Mouse (Mus musculus) neural tube, embryonic 13.5 days (tissue): ENCODE measurements around the gene Ubtd1. TPM values are rescaled to one million over a fixed set of nuclear protein-coding genes. Genes with fewer than 3 reads are reported as not detected.
A peak's percentile ranks its signal among the peaks of the same experiment; 100 is the strongest.

Experiments used
- ATAC-seq: fragments of 200-750 bp; cut with Nextera tagmentation; 2 replicates; pipeline ENCODE4 v1.8.0; 2017; ENCODE audit warnings: low read depth, mild to moderate bottlenecking, moderate TSS enrichment, moderate library complexity
- H3K27ac ChIP-seq: fragments of 300-500 bp; sonication (generic); replicated peaks from 2 replicates; pipeline ENCODE4 v1.5.1; 2015; ENCODE audit warnings: moderate library complexity, mild to moderate bottlenecking, inconsistent platforms
- H3K27me3 ChIP-seq: fragments of 300-500 bp; sonication (generic); 2 replicates; pipeline ENCODE4 v1.6.1; 2015; ENCODE audit warnings: mild to moderate bottlenecking, inconsistent platforms
- H3K36me3 ChIP-seq: fragments of 300-500 bp; sonication (generic); 2 replicates; pipeline ENCODE4 v1.6.1; 2015; ENCODE audit warnings: mild to moderate bottlenecking, inconsistent platforms
- H3K4me1 ChIP-seq: fragments of 300-500 bp; sonication (generic); replicated peaks from 2 replicates; pipeline ENCODE4 v1.6.1; 2015; ENCODE audit warnings: inconsistent platforms
- H3K4me2 ChIP-seq: fragments of 300-500 bp; sonication (generic); 2 replicates; pipeline ENCODE4 v1.6.1; 2015; ENCODE audit warnings: inconsistent platforms, mild to moderate bottlenecking, moderate library complexity
- H3K4me3 ChIP-seq: fragments of 300-500 bp; sonication (generic); 2 replicates; pipeline ENCODE4 v1.5.1; 2015; ENCODE audit warnings: mild to moderate bottlenecking, inconsistent platforms
- H3K9ac ChIP-seq: fragments of 300-500 bp; sonication (generic); 2 replicates; pipeline ENCODE4 v1.6.1; 2015; ENCODE audit warnings: moderate library complexity, mild to moderate bottlenecking, inconsistent platforms
- H3K9me3 ChIP-seq: fragments of 300-500 bp; sonication (generic); 2 replicates; pipeline ENCODE4 v1.6.1; 2016; ENCODE audit warnings: inconsistent platforms
- WGBS: fragments of 180-500 bp; shearing (Covaris S2); methylation state at CpG from one replicate; pipeline ENCODE4 v1.1.7; 2015; 5-methylcytosine and 5-hydroxymethylcytosine counted together
- polyA plus RNA-seq: library from polyadenylated mRNA; unstranded; fragments of >200 nt; fragmentation: Nextera tagmentation; extraction: Ambion mirVana; gene quantifications from 2 replicates; pipeline ENCODE4 v1.2.1, GENCODE M21; 2015

Ubtd1 gene
- polyA plus RNA-seq, 1 experiment from 2014 or later = 15.6 TPM

GRCm38 (mm10) chr19:42034881-42035455 lies 53.4 kb downstream of the Ubtd1 start:
- Histone ChIP-seq H3K36me3 (0 out of 2 replicates have a peak, but pooled peaks cover 7% of the 10 kb centered on the region), H3K9ac (no peak overlapping the region), H3K9me3 (no peaks in the 10 kb centered on the region), H3K4me3 (no peak overlapping the region), H3K27ac (no peak overlapping the region), H3K4me2 (no peak overlapping the region), H3K27me3 (peaks cover 3% of the 10 kb centered on the region; the same call in 1 of the 2 replicates), H3K4me1 (peaks cover 8% of the 10 kb centered on the region)
- WGBS = 52% methylated on average over 11 of the region's 11 CpGs
- ATAC-seq = peak; percentile 29; the same call in 1 of the 2 replicates

GRCm38 (mm10) chr19:42035456-42036248 lies 54.1 kb downstream of the Ubtd1 start, which contains the start of gene Ankrd2:
TSS of gene Ankrd2 (plus strand) at chr19:42036000.
- no peaks in the 10 kb centered on the region for H3K9me3 ChIP-seq
- WGBS = 63% methylated on average over 19 of the region's 19 CpGs
- H3K4me3 ChIP-seq = no peak within 1 kb of the TSS
- H3K9ac ChIP-seq = no peak within 1 kb of the TSS
- peaks cover 8% of the 10 kb centered on the region for H3K4me1 ChIP-seq
- H3K4me2 ChIP-seq = no peak within 1 kb of the TSS
- 0 out of 2 replicates have a peak, but pooled peaks cover 7% of the 10 kb centered on the region for H3K36me3 ChIP-seq
- ATAC-seq = peak; percentile 74
- peaks cover 7% of the 10 kb centered on the region; the same call in 1 of the 2 replicates for H3K27me3 ChIP-seq
- no peak within 1 kb of the TSS for H3K27ac ChIP-seq

GRCm38 (mm10) chr19:42036357-42036756 lies 54.8 kb downstream of the Ubtd1 start:
- no peak for ATAC-seq
- WGBS = 74% methylated on average over 3 of the region's 3 CpGs

GRCm38 (mm10) chr19:42037167-42037702 lies 55.7 kb downstream of the Ubtd1 start:
- Histone ChIP-seq H3K27ac (no peak overlapping the region), H3K9ac (no peak overlapping the region), H3K36me3 (0 out of 2 replicates have a peak, but pooled peaks cover 7% of the 10 kb centered on the region), H3K4me3 (no peak overlapping the region), H3K27me3 (peaks cover 7% of the 10 kb centered on the region; the same call in 1 of the 2 replicates), H3K9me3 (no peaks in the 10 kb centered on the region), H3K4me2 (no peak overlapping the region), H3K4me1 (peaks cover 8% of the 10 kb centered on the region)
- WGBS = 79% methylated on average over 11 of the region's 11 CpGs
- ATAC-seq = no peak

More at GRCm38 (mm10) chr19:42036357-42036756, 54.8 kb downstream of the Ubtd1 start:
- H3K4me3 ChIP-seq = no peak overlapping the region
- H3K27ac ChIP-seq = no peak overlapping the region
- H3K27me3 ChIP-seq = peaks cover 7% of the 10 kb centered on the region; the same call in 1 of the 2 replicates
- H3K9me3 ChIP-seq = no peaks in the 10 kb centered on the region
- H3K4me2 ChIP-seq = no peak overlapping the region
- H3K9ac ChIP-seq = no peak overlapping the region
- H3K36me3 ChIP-seq = 0 out of 2 replicates have a peak, but pooled peaks cover 7% of the 10 kb centered on the region
- peaks cover 8% of the 10 kb centered on the region for H3K4me1 ChIP-seq

- 92% methylated on average over 12 of the region's 12 CpGs for WGBS
- Histone ChIP-seq H3K4me2 (no peak overlapping the region), H3K4me3 (no peak overlapping the region), H3K27ac (no peak overlapping the region), H3K9ac (no peak overlapping the region), H3K9me3 (no peaks in the 10 kb centered on the region), H3K27me3 (peaks cover 7% of the 10 kb centered on the region; the same call in 1 of the 2 replicates), H3K4me1 (peaks cover 8% of the 10 kb centered on the region), H3K36me3 (0 out of 2 replicates have a peak, but pooled peaks cover 7% of the 10 kb centered on the region)
- ATAC-seq = no peak
Observed at GRCm38 (mm10) chr19:42038310-42038709, 56.7 kb downstream of the Ubtd1 start.

GRCm38 (mm10) chr19:42043988-42044387 lies 62.4 kb downstream of the Ubtd1 start:
- H3K9me3 ChIP-seq = no peaks in the 10 kb centered on the region
- H3K27ac ChIP-seq = no peak overlapping the region
- no peak overlapping the region for H3K4me3 ChIP-seq
- 96% methylated on average over 6 of the region's 6 CpGs for WGBS
- peaks cover 7% of the 10 kb centered on the region; the same call in 1 of the 2 replicates for H3K27me3 ChIP-seq
- ATAC-seq = no peak
- no peak overlapping the region for H3K4me2 ChIP-seq
- no peaks in the 10 kb centered on the region for H3K36me3 ChIP-seq
- H3K9ac ChIP-seq = no peak overlapping the region
- peaks cover 7% of the 10 kb centered on the region for H3K4me1 ChIP-seq

GRCm38 (mm10) chr19:42045269-42046102 lies 63.9 kb downstream of the Ubtd1 start, which contains the start of gene Hoga1:
TSS of gene Hoga1 (plus strand) at chr19:42045610.
- Histone ChIP-seq H3K27me3 (no peaks in the 10 kb centered on the region), H3K4me2 (peak within 1 kb of the TSS; percentile 49), H3K27ac (no peak within 1 kb of the TSS), H3K4me1 (peaks cover 7% of the 10 kb centered on the region), H3K4me3 (peak within 1 kb of the TSS; percentile 25), H3K36me3 (no peaks in the 10 kb centered on the region), H3K9me3 (no peaks in the 10 kb centered on the region), H3K9ac (no peak within 1 kb of the TSS)
- 22% methylated on average over 23 of the region's 23 CpGs for WGBS
- peak; percentile 84 for ATAC-seq

- H3K27ac ChIP-seq = no peak overlapping the region
- H3K9ac ChIP-seq = no peak overlapping the region
- no peaks in the 10 kb centered on the region for H3K27me3 ChIP-seq
- peaks cover 7% of the 10 kb centered on the region for H3K4me1 ChIP-seq
- WGBS = 91% methylated on average over 1 of the region's 1 CpGs
- no peaks in the 10 kb centered on the region for H3K36me3 ChIP-seq
- H3K4me2 ChIP-seq = no peak overlapping the region
- no peaks in the 10 kb centered on the region for H3K9me3 ChIP-seq
- no peak for ATAC-seq
- H3K4me3 ChIP-seq = no peak overlapping the region
Observed at GRCm38 (mm10) chr19:42050251-42050650, 68.7 kb downstream of the Ubtd1 start.

- Histone ChIP-seq H3K27ac (no peak overlapping the region), H3K36me3 (no peaks in the 10 kb centered on the region), H3K4me1 (no peaks in the 10 kb centered on the region), H3K9ac (no peak overlapping the region), H3K4me2 (no peak overlapping the region), H3K4me3 (no peak overlapping the region), H3K27me3 (no peaks in the 10 kb centered on the region), H3K9me3 (no peaks in the 10 kb centered on the region)
- WGBS = 87% methylated on average over 3 of the region's 3 CpGs
- ATAC-seq = no peak
Observed at GRCm38 (mm10) chr19:42051351-42051750, 69.8 kb downstream of the Ubtd1 start.

- Histone ChIP-seq H3K4me2 (no peak within 1 kb of the TSS), H3K27me3 (no peaks in the 10 kb centered on the region), H3K4me1 (no peaks in the 10 kb centered on the region), H3K9ac (no peak within 1 kb of the TSS), H3K9me3 (no peaks in the 10 kb centered on the region), H3K27ac (no peak within 1 kb of the TSS), H3K36me3 (no peaks in the 10 kb centered on the region), H3K4me3 (no peak within 1 kb of the TSS)
- WGBS = 77% methylated on average over 4 of the region's 4 CpGs
- ATAC-seq = no peak
Observed at GRCm38 (mm10) chr19:42051948-42052347, 70.4 kb downstream of the Ubtd1 start, which contains the start of gene 4933411K16Rik. TSS of gene 4933411K16Rik (plus strand) at chr19:42052248.

- no peak overlapping the region for H3K4me2 ChIP-seq
- no peaks in the 10 kb centered on the region for H3K9me3 ChIP-seq
- no peak overlapping the region for H3K27ac ChIP-seq
- no peak overlapping the region for H3K9ac ChIP-seq
- no peaks in the 10 kb centered on the region for H3K27me3 ChIP-seq
- no peak overlapping the region for H3K4me3 ChIP-seq
- WGBS = 81% methylated on average over 6 of the region's 6 CpGs
- ATAC-seq = no peak
- no peaks in the 10 kb centered on the region for H3K36me3 ChIP-seq
- H3K4me1 ChIP-seq = no peaks in the 10 kb centered on the region
Observed at GRCm38 (mm10) chr19:42054255-42054654, 72.7 kb downstream of the Ubtd1 start.
